Mouse (Mus musculus) spleen, adult 2 months (tissue): ENCODE results near the gene Creb1.

Experiments used
- CTCF ChIP-seq: fragments of 200-500 bp; IDR thresholded peaks from 2 replicates; pipeline ENCODE4 v1.5.1; 2011; ENCODE audit warnings: mild to moderate bottlenecking, inconsistent platforms; ENCODE audit not compliant: insufficient read depth, insufficient read length, insufficient replicate concordance; ENCODE audit errors: extremely low read depth
- POLR2A ChIP-seq: fragments of 200-500 bp; IDR thresholded peaks from 2 replicates; pipeline ENCODE4 v1.6.1; 2011; ENCODE audit warnings: low read depth, low read length, inconsistent platforms

DNA sequence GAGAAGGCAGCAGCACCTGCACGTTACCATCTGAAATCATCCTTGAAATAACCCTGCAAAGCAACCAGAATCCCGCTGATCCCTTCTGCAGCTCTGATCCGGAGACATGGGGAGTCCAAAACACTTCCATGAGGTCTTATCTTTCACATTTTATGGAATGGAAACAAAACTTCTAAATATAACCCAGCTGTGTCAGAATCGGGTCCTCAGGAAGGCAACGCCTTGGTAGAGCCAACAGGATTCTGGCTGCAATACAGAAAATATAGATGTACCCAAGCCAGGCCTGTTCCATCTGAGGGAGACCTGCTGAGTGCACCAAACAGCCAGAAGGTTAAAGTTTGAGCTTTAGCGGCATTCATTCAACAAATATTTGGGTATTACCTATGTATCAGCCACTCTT is 9.8 kb upstream of the Creb1 start:
- TF ChIP-seq CTCF (no peak), POLR2A (no peak)
